Mouse (Mus musculus) bone marrow macrophage, adult 2 months (primary cell): ENCODE measurements around the gene Lipc.

Source experiments
- CTCF ChIP-seq: IDR thresholded peaks from 2 replicates; pipeline ENCODE4 v1.5.1; 2012; ENCODE audit warnings: low read depth, mild to moderate bottlenecking, low read length, moderate library complexity
- POLR2A ChIP-seq: IDR thresholded peaks from 2 replicates; pipeline ENCODE4 v1.6.1; 2012; ENCODE audit warnings: mild to moderate bottlenecking, low read depth, low read length, borderline replicate concordance

GRCm38 (mm10) chr9:70802816-70803215, 149.2 kb downstream of the Lipc start:
- TF ChIP-seq POLR2A, result no peak
- TF ChIP-seq CTCF, result no peak
